Mouse (Mus musculus): ENCODE data around the gene Pin4. TPM values are rescaled to one million over a fixed set of nuclear protein-coding genes. Genes with fewer than 3 reads are reported as not detected.

Pin4 gene
- total RNA-seq (2012; rRNA removed) (120 and 122 TPM in 2 replicates), polyA plus RNA-seq (2012; ENCODE audit: insufficient read depth in 1 of 2, insufficient read length in 2 of 2, low read depth in 1 of 2, low replicate concordance in 2 of 2, missing spikeins in 1 of 2) (10 to 100 TPM in 1 of 2 experiments, not detected in 1; 50.6 TPM)

DNA sequence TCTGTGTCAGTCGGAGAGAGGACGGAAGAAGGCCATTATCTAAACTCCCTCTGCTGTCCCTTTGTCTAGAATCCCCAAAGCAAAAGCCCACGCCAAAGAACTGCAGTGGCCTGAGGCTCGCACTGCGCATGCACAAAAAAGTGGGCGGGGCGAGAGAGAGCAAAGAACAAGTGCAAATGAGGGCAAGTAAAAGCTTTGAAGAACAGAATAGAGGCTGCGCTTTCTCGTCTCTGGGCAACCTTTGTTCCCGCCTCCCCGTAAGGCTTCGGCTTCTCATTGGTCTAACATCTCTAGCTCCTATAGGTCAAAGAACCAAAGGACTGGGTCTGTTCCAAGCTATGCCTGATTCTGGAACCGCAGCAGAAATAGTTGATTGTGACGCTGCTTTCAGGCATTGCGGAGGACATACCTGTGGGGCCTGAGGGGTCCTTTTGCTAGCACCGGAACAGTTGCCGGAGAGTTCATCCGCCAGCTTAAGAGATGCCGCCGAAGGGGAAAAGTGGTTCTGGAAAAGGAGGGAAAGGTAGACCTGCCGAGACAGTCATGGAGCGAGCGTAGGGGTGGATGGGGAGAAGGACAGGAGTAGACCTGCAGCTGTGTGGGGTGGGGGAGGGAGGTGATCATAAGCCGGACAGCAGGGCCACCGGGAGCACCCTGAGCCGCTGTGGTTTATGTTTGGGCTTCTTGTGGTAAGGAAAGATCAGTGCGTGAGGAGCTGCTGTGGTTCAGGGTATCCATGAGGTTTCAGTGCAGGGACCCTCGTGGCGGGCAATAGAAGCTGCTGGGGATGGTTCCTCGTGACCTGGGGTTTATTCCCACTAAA lies at the start of gene Pin4:
Gene Pin4 (plus strand): TSS at position 406 of the 823 bp plus-strand sequence.
- peak; percentile 96 for DNase-seq (ENCODE audit: low read depth, low spot score)
- H3K36me3 ChIP-seq (ENCODE audit: control insufficient read depth in 1 of 2, insufficient read depth in 2 of 2, low read length in 2 of 2) = peaks cover 0 to 18% of the 10 kb centered on the region in 2 experiments; a peak in 2 of 4 replicates
- H3K27ac ChIP-seq (ENCODE audit: control insufficient read depth, low read depth, low read length) = peak within 1 kb of the TSS; percentile 67
- TF ChIP-seq ZC3H11A (IDR thresholded peaks at IDR 0.05; ENCODE audit: low read depth, low read length) (no peak), POLR2AphosphoS5 (IDR thresholded peaks at IDR 0.05; ENCODE audit: borderline replicate concordance, low read depth, low read length) (no peak), MAFK (IDR thresholded peaks at IDR 0.05; ENCODE audit: borderline replicate concordance, low read depth, low read length) (no peak), MAX (IDR thresholded peaks at IDR 0.05; ENCODE audit: low read length) (peak; percentile 99), ZNF384 (IDR thresholded peaks at IDR 0.05; ENCODE audit: low read depth, low read length) (0 out of 2 replicates have a peak, but pooled peaks have one; percentile 53), MXI1 (IDR thresholded peaks at IDR 0.05; ENCODE audit: low read depth, low read length) (peak; percentile 43; the same call in 1 of the 2 replicates), RAD21 (IDR thresholded peaks at IDR 0.05; ENCODE audit: low read depth, low read length) (no peak), ZMIZ1 (IDR thresholded peaks at IDR 0.05; ENCODE audit: low read depth, low read length) (peak; percentile 59; the same call in 1 of the 2 replicates), ZKSCAN1 (IDR thresholded peaks at IDR 0.05; ENCODE audit: low read depth, low read length) (no peak), USF2 (IDR thresholded peaks at IDR 0.05; ENCODE audit: borderline replicate concordance in 1 of 2, insufficient read depth in 1 of 2, low read depth in 1 of 2, low read length in 2 of 2) (no peak), GATA1 (IDR thresholded peaks at IDR 0.05; ENCODE audit: low read depth, low read length) (no peak), CTCF (IDR thresholded peaks at IDR 0.05 in 2 of 3, conservative IDR thresholded peaks at IDR 0.05 in 1 of 3; ENCODE audit: control insufficient read depth in 1 of 3, insufficient read depth in 1 of 3, low read depth in 2 of 3, low read length in 3 of 3, poor library complexity in 1 of 3, severe bottlenecking in 1 of 3) (peak in 1 of 3 experiments; percentile 0; a peak in 1 of 6 replicates), HCFC1 (IDR thresholded peaks at IDR 0.05; ENCODE audit: low read depth, low read length) (peak; percentile 94), CHD2 (IDR thresholded peaks at IDR 0.05; ENCODE audit: low read length) (no peak), SMC3 (IDR thresholded peaks at IDR 0.05; ENCODE audit: low read depth, low read length) (no peak), E2F4 (IDR thresholded peaks at IDR 0.05; ENCODE audit: borderline replicate concordance, low read depth, low read length) (peak; percentile 56; the same call in 1 of the 2 replicates), TCF12 (IDR thresholded peaks at IDR 0.05; ENCODE audit: low read depth, low read length) (peak; percentile 44; the same call in 1 of the 2 replicates), SIN3A (IDR thresholded peaks at IDR 0.05; ENCODE audit: low read length) (peak; percentile 93), ELF1 (IDR thresholded peaks at IDR 0.05; ENCODE audit: low read depth, low read length) (peak; percentile 59; the same call in 1 of the 2 replicates), EP300 (IDR thresholded peaks at IDR 0.05; ENCODE audit: low read depth in 1 of 2, low read length in 2 of 2) (no peak), RCOR1 (IDR thresholded peaks at IDR 0.05; ENCODE audit: low read depth, low read length) (peak; percentile 22; the same call in 1 of the 2 replicates), NELFE (IDR thresholded peaks at IDR 0.05; ENCODE audit: low read depth, low read length) (peak; percentile 59), MEF2A (IDR thresholded peaks at IDR 0.05; ENCODE audit: extremely low read depth, insufficient replicate concordance, low read depth, low read length, poor library complexity, severe bottlenecking) (no peak), TAL1 (IDR thresholded peaks at IDR 0.05; ENCODE audit: low read length) (no peak), BHLHE40 (IDR thresholded peaks at IDR 0.05; ENCODE audit: borderline replicate concordance, low read depth, low read length) (no peak), POLR2AphosphoS2 (IDR thresholded peaks at IDR 0.05; ENCODE audit: low read length) (peak; percentile 66; the same call in 1 of the 2 replicates), NRF1 (IDR thresholded peaks at IDR 0.05; ENCODE audit: insufficient read depth, low read depth, low read length, poor library complexity, severe bottlenecking) (peak; percentile 84), TBP (IDR thresholded peaks at IDR 0.05; ENCODE audit: low read depth, low read length) (peak; percentile 83), JUND (IDR thresholded peaks at IDR 0.05; ENCODE audit: low read depth, low read length) (no peak), GABPA (IDR thresholded peaks at IDR 0.05; ENCODE audit: low read depth, low read length) (no peak), USF1 (IDR thresholded peaks at IDR 0.05; ENCODE audit: low read depth, low read length) (no peak), MAZ (IDR thresholded peaks at IDR 0.05; ENCODE audit: low read depth, low read length) (peak; percentile 42; the same call in 1 of the 2 replicates), KAT2A (conservative IDR thresholded peaks at IDR 0.05; ENCODE audit: low read depth, low read length) (peak; percentile 69; the same call in 1 of the 2 replicates), POLR2A (IDR thresholded peaks at IDR 0.05; ENCODE audit: control insufficient read depth in 1 of 2, insufficient read depth in 1 of 2, low read depth in 1 of 2, low read length in 2 of 2, poor library complexity in 1 of 2) (peak in 1 of 2 experiments; percentile 64; a peak in 2 of 4 replicates)

More for the DNA sequence above, at the start of gene Pin4:
- Histone ChIP-seq H3K4me1 (ENCODE audit: control insufficient read depth in 1 of 2, insufficient read depth in 2 of 2, low read length in 2 of 2) (peaks cover 0 to 12% of the 10 kb centered on the region in 2 experiments; a peak in 2 of 4 replicates), H3K9me3 (replicated peaks; ENCODE audit: insufficient read depth, low read length) (no peaks in the 10 kb centered on the region), H3K79me2 (ENCODE audit: control insufficient read depth, insufficient read depth, low read length, poor library complexity) (peaks cover 9% of the 10 kb centered on the region), H3K4me3 (ENCODE audit: control insufficient read depth in 1 of 2, insufficient read depth in 1 of 2, low read depth in 2 of 2, low read length in 2 of 2) (peak within 1 kb of the TSS; percentile 83 to 99), H3K27me3 (ENCODE audit: control insufficient read depth in 1 of 2, insufficient read depth in 2 of 2, low read length in 2 of 2) (no peaks in the 10 kb centered on the region), H3K9ac (ENCODE audit: control insufficient read depth, low read depth, low read length, poor library complexity, severe bottlenecking) (peak within 1 kb of the TSS; percentile 92)

All from MEL (cell line).